Mouse (Mus musculus) brain, embryonic 14.5 days (tissue): ENCODE measurements around the gene Opcml. TPM values are rescaled to one million over a fixed set of nuclear protein-coding genes. Genes with fewer than 3 reads are reported as not detected.

ENCODE experiments used
- DNase-seq: peaks from one replicate; pipeline ENCODE4 v3.0.0-alpha.2; 2011; ENCODE audit warnings: low read depth
- CTCF ChIP-seq: fragments of 200-500 bp; IDR thresholded peaks from 2 replicates; pipeline ENCODE4 v1.5.1; 2012; ENCODE audit warnings: inconsistent platforms, mild to moderate bottlenecking, moderate library complexity, borderline replicate concordance; ENCODE audit not compliant: insufficient read depth, insufficient read length; ENCODE audit errors: extremely low read depth
- POLR2A ChIP-seq: fragments of 200-500 bp; IDR thresholded peaks from 2 replicates; pipeline ENCODE4 v1.6.1; 2012; ENCODE audit warnings: mild to moderate bottlenecking, inconsistent platforms, borderline replicate concordance; ENCODE audit not compliant: poor library complexity, insufficient read depth, insufficient read length, severe bottlenecking; ENCODE audit errors: extremely low read depth
- polyA plus RNA-seq: library from polyadenylated mRNA; depleted of rRNA; stranded (reverse); fragments of >200 nt; gene quantifications from 2 replicates; pipeline ENCODE4 v1.2.3, GENCODE M21; 2012

The Opcml gene
- polyA plus RNA-seq, 1 experiment, result 22.0 TPM

DNA sequence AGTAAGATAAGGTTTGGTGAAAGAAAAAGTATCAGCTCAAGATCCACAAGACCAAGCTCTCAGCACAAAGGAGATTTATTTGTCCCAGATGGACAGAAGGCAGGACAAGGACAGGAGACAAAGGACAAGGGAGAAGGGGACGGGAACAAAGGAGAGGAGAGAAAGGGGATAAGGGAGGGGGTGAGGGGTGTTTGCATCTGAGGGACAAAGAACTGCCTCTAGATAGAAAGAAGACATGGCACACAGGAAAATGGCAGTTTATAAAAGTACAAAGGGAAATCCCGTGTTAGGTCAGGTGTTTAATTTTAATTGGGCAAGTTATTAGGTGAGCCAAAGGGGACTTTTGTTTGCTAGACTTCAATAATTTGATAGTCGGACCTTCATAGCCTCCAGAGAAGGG lies 801.6 kb downstream of the Opcml start:
- TF ChIP-seq CTCF (no peak), POLR2A (no peak)
- peak; percentile 20 for DNase-seq

DNA sequence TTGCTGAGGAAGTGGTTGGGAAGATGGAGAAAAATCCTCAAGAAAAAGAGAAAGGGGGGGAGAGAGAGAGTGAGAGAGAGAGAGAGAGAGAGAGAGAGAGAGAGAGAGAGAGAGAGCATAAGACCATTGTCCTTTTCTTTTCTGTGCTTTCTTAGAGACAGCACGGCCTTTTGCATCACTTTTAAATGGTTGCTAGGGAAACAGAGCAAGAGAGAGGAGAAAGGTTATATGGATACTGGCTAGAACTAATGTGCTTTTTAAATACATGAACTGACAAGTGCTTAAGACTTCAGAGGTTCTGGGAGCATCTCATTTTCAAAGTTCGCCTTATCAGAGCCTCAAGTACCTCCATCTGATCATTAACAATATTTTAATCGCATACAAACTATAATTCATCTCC lies 804.5 kb downstream of the Opcml start:
- TF ChIP-seq CTCF (no peak), POLR2A (no peak)

DNA sequence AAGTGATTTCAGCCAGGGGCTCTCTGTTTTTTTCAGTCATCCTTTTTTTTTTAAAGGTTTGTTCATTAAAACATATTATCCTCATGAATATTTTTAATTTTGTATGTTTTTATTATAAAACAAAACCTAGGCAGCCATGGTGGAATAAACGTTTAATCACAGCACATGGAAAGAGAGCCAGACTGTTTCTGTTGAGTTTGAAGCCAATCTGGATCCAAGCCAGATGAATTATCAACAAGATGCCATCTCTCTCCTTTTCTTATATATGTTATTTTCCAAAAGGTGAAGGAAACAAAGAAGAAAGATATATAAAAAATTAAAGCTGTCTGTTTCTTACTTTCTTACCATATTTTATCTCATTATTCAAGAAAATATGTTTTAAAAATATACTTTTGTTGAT lies 815.0 kb downstream of the Opcml start:
- DNase-seq, result peak; percentile 72
- TF ChIP-seq POLR2A (no peak), CTCF (no peak)

More for the DNA sequence above, 804.5 kb downstream of the Opcml start:
- peak; percentile 54 for DNase-seq

DNA sequence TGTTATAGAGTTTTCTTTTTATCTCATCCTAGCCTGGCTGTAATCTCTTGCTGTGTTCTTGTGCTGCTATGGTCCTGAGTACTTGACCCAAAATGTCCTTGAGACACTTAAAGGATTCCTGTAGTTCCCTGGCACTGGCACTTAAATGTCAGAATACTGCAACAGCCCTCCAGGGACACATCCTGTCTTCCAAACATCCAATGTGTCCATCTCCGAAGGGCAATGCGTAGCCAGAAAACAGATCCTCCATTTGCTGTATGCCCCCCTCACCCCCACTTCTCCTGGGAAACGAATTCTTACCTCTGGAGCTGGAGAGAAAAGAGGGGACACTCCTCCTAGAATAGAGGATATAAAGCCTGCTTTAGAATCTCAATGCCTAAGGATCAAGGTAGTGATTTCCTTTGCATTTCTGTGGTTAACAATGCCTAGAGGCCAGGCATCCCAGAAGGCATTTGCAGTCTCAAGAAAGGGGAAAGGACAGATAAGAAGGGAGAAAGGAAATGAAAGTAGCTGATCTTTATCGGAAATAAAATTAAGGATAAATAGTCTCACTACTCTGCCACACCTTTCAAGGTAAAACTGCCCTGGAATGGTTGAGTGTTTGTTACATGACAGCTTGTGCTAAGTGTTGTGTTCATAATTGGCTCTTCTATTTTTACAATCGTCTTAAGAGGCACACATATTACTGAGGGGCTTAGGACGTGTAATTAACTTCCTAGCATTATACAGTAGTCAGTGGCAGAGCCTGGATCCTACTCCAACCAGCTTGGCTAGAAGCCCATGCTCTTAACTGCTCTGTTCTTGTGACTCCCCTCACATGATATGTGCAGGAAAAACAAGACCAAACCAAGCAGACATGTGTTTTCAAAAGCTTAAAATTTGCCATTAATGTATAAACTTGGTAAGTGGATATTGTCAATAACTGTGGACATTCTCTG lies 823.4 kb downstream of the Opcml start:
- DNase-seq, result peak; percentile 63
- TF ChIP-seq POLR2A (no peak), CTCF (no peak)

DNA sequence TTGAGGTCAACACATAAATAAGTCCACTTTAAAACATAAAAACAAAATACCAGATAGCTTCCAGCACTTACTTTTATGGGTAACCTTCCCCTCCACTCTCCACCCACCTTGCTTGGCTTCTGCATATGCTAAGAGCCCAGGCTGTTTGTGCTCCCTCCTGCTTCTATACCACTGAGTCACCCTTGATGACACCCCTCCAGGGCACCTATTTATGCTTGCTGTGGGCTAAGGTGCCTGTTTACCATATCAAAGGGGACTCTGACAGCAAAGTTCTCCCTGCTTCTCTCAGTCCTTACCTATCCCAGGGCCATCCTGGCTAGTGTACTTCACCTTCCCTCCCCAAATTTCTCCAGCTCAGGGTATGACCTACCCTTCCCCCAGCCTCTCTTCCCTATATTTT lies 824.9 kb downstream of the Opcml start:
- TF ChIP-seq POLR2A (no peak), CTCF (no peak)

DNA sequence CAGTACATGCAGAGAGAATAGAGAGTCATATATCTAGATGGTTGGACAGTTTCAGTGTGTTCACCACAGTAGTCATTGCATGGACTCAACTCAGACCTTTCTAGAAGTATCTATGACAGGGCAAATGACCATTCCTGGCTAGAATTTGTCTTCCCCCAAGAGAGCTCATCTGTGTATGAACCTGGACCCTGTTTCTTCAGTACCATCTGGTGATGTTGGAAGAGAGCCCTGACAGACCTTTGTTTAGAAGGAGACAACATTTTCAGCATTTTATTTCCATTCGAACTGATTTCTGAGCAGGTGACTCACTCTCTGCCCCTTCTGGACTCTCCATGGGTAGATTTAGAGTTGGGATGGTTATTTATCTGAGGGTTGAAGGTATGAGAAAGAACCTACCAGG lies 827.1 kb downstream of the Opcml start:
- no peak for DNase-seq
- no peak for TF ChIP-seq POLR2A
- no peak for TF ChIP-seq CTCF

More for the DNA sequence above, 824.9 kb downstream of the Opcml start:
- no peak for DNase-seq

DNA sequence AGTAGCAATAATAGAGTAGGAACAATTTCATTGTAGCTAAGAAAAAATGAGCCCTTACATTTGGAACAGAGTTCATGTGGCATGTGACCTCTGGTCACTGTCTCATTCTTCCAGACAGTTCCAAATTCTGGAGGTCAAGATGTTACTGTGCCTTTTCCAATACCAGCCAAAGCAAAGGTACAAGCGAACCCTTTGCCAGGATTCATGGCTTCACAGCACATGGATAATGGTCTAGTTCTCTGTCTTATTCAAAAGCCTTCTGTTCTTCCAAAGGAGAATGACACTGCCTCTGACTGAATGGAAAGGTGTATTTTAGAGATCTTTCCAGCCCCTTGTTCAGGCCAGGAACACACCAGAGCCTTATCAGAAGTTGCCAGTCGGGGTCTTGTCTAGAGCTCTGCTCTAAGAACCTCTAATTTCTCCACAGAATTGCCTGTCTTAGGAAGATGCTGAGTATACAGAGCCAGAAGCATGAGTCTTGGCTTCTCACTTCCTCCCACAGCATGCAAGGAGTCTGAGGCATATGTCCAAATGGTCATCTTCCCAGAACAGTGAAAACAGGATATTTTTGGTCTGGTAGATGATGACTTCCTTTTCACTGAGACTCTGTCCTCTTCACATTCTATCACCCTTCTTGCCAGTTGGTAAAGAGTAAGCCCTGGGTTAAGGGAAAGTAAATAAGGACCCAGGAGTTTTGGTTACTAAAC lies 827.8 kb downstream of the Opcml start:
- TF ChIP-seq CTCF (no peak), POLR2A (no peak)
- no peak for DNase-seq

DNA sequence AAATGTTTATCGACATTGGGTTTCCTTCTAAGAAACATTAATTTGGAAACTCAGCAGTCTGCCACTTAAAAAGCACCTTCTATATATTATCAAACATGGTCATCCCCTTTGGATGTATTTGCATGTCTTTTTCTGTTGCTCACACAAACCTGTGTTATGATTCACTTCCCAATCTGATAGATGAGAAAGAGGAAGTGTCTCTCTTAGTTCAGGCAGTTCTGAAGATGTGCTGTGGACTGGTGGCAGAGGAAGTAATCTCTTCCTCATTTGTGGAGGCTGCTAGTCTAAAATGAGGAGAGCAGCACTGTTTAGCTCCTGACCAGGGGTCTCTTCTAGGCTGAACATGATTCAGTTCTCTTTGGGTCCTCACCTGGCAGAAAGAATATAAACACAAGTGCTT lies 831.4 kb downstream of the Opcml start:
- TF ChIP-seq POLR2A (no peak), CTCF (no peak)
- no peak for DNase-seq

DNA sequence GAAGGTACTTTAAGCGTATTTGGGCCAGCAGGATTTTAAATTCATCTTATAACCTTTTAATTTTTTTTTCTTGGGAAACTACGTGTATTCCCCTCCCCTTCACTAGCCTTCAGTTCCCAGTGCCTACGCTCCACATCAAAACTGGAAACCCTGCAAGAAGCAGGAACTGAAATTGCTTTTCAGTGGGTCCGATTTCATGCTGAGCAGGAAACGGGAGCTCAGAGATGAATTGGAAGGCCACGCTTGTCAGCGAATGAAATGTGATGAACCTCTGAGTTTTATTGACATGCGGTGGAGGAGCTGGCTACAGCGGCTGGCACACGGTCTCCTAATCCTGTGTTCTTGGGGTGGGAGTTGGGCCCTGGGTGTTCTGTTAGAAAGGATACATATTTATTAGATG lies 834.3 kb downstream of the Opcml start:
- DNase-seq, result peak; percentile 64

DNA sequence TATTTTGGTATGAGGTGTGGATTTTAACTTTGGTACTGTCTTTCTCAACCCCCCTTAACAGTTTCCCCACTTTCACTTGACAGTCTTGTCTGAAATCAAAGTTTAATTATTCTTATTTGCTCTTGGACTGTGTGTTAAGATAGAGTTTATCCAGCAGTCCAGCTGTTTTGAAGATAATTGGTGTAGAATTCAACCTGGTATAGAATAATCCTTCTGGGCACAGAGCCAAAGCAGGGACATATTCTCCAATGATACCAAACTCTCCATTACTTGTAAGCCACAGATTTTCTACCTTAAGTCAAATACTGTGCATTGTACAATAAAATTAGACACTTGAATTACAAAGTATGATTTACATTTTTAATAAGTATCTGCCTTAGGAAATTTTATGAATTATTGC lies 852.2 kb downstream of the Opcml start:
- TF ChIP-seq CTCF, result no peak
- TF ChIP-seq POLR2A, result no peak
- DNase-seq, result peak; percentile 62

More for the DNA sequence above, 834.3 kb downstream of the Opcml start:
- no peak for TF ChIP-seq CTCF
- TF ChIP-seq POLR2A, result no peak

DNA sequence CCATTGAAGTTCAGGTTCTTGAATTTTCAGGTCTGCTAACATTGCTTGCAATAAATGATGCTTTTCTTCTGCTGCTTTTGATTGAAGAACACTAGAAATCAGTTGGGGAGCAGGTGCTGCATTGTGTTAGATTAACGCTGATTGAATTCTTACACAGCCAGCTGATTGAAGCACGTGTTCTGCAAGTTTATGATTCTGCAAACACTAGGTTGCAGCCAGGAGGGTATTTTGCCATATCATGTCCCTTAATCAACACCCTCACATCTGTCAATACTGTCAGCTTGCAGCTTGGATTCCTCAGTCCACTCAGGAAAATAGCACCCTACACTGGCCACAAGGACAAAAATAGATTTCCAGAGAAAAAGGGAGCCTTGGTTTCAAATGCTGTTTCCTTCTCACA lies 853.5 kb downstream of the Opcml start:
- no peak for TF ChIP-seq POLR2A
- TF ChIP-seq CTCF, result no peak
- peak; percentile 83 for DNase-seq

DNA sequence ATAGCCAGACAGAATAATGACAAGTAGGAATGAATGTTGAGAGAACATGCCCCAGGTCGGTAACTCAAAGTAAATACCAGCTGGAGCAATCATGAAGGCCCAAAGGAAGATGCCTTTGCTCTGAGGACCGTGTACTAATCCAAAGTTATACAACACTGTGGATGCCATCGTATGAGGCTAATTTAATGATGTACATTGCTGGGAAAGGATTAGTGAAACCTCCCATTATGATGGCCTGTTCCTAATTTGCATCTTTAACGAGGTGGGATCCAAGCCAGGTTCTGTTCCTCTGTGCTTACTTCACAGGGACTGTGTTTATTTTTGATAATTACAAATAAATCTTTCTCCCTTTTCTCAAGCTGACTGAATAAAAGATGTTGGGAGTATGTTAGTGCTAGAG lies 859.5 kb downstream of the Opcml start:
- peak; percentile 83 for DNase-seq
- no peak for TF ChIP-seq POLR2A
- TF ChIP-seq CTCF, result no peak

DNA sequence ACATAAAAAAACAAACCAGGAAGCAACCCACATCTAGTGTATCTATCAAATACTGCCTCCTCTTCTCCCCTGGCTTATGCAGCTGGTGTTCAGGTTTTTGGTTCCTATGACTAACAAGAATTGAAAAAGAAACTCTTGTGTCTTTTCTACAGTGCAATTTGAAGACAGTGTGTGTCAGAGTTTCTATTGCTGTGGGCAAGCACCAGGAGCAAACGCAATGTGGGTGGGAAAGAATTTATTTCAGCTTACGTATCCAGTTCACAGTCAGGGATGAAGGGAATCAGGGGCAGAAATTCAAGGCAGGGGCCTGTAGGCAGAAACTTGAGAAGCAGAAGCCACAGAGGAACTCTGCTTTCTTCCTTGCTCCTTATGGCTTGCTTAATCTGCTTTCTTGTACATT lies 869.4 kb downstream of the Opcml start:
- no peak for TF ChIP-seq POLR2A
- TF ChIP-seq CTCF, result no peak
- DNase-seq, result no peak
